Mouse (Mus musculus) midbrain, embryonic 10.5 days (tissue): ENCODE measurements around the gene Mmp7. TPM values are rescaled to one million over a fixed set of nuclear protein-coding genes. Genes with fewer than 3 reads are reported as not detected.
A peak's percentile ranks its signal among the peaks of the same experiment; 100 is the strongest.

Source experiments
- DNase-seq: peaks from one replicate; pipeline ENCODE4 v3.0.0-alpha.2; 2017; ENCODE audit warnings: low spot score
- H3K27ac ChIP-seq: fragments of 300-500 bp; sonication (generic); replicated peaks from 2 replicates; pipeline ENCODE4 v1.5.1; 2016; ENCODE audit warnings: mild to moderate bottlenecking
- H3K27me3 ChIP-seq: fragments of 300-500 bp; sonication (generic); 2 replicates; pipeline ENCODE4 v1.6.1; 2016; ENCODE audit warnings: low read depth, mild to moderate bottlenecking; ENCODE audit not compliant: poor library complexity, severe bottlenecking
- H3K36me3 ChIP-seq: fragments of 300-500 bp; sonication (generic); 2 replicates; pipeline ENCODE4 v1.6.1; 2016; ENCODE audit warnings: mild to moderate bottlenecking, moderate library complexity
- H3K4me1 ChIP-seq: fragments of 300-500 bp; sonication (generic); 2 replicates; pipeline ENCODE4 v1.6.1; 2016
- H3K4me3 ChIP-seq: fragments of 300-500 bp; sonication (generic); 2 replicates; pipeline ENCODE4 v1.5.1; 2016; ENCODE audit warnings: mild to moderate bottlenecking, moderate library complexity
- H3K9me3 ChIP-seq: fragments of 300-500 bp; sonication (generic); replicated peaks from 2 replicates; pipeline ENCODE4 v1.6.1; 2016; ENCODE audit warnings: mild to moderate bottlenecking
- WGBS: fragments of 180-500 bp; shearing (Covaris S2); methylation state at CpG from one replicate; pipeline ENCODE4 v1.1.7; 2016; 5-methylcytosine and 5-hydroxymethylcytosine counted together
- polyA plus RNA-seq: library from polyadenylated mRNA; unstranded; fragments of >200 nt; fragmentation: Nextera tagmentation; extraction: Ambion mirVana; gene quantifications from 2 replicates; pipeline ENCODE4 v1.2.1, GENCODE M21; 2016

Mmp7 gene
- polyA plus RNA-seq, 1 experiment from 2014 or later = not detected

GRCm38 (mm10) chr9:7689799-7690198 is 2.1 kb upstream of the Mmp7 start:
- Histone ChIP-seq H3K27ac (no peak overlapping the region), H3K4me1 (no peaks in the 10 kb centered on the region), H3K36me3 (no peaks in the 10 kb centered on the region), H3K9me3 (no peaks in the 10 kb centered on the region), H3K4me3 (no peak overlapping the region), H3K27me3 (no peaks in the 10 kb centered on the region)
- DNase-seq = no peak
- WGBS = 63% methylated on average over 6 of the region's 6 CpGs

- H3K27me3 ChIP-seq = no peaks in the 10 kb centered on the region
- H3K9me3 ChIP-seq = no peaks in the 10 kb centered on the region
- DNase-seq = no peak
- H3K4me1 ChIP-seq = no peaks in the 10 kb centered on the region
- H3K27ac ChIP-seq = no peak overlapping the region
- H3K4me3 ChIP-seq = no peak overlapping the region
- 74% methylated on average over 3 of the region's 3 CpGs for WGBS
- no peaks in the 10 kb centered on the region for H3K36me3 ChIP-seq
These were observed 2.1 kb downstream of the Mmp7 start for GRCm38 (mm10) chr9:7693961-7694360.

GRCm38 (mm10) chr9:7695646-7696045 is 3.8 kb downstream of the Mmp7 start:
- no peak for DNase-seq
- 83% methylated on average over 3 of the region's 3 CpGs for WGBS
- H3K36me3 ChIP-seq = no peaks in the 10 kb centered on the region

GRCm38 (mm10) chr9:7708698-7709097 is 16.8 kb downstream of the Mmp7 start:
- Histone ChIP-seq H3K4me1 (no peaks in the 10 kb centered on the region), H3K4me3 (no peak overlapping the region), H3K9me3 (no peaks in the 10 kb centered on the region), H3K27me3 (no peaks in the 10 kb centered on the region), H3K27ac (no peak overlapping the region), H3K36me3 (no peaks in the 10 kb centered on the region)
- WGBS = 77% methylated on average over 6 of the region's 6 CpGs
- no peak for DNase-seq

More at GRCm38 (mm10) chr9:7695646-7696045, 3.8 kb downstream of the Mmp7 start:
- Histone ChIP-seq H3K4me3 (no peak overlapping the region), H3K9me3 (no peaks in the 10 kb centered on the region), H3K27ac (no peak overlapping the region), H3K4me1 (no peaks in the 10 kb centered on the region), H3K27me3 (no peaks in the 10 kb centered on the region)

GRCm38 (mm10) chr9:7711196-7711595 is 19.3 kb downstream of the Mmp7 start:
- no peaks in the 10 kb centered on the region for H3K27me3 ChIP-seq
- H3K36me3 ChIP-seq = no peaks in the 10 kb centered on the region
- no peak for DNase-seq
- H3K4me3 ChIP-seq = no peak overlapping the region
- H3K27ac ChIP-seq = no peak overlapping the region
- H3K9me3 ChIP-seq = no peaks in the 10 kb centered on the region
- no peaks in the 10 kb centered on the region for H3K4me1 ChIP-seq
- 74% methylated on average over 4 of the region's 4 CpGs for WGBS

GRCm38 (mm10) chr9:7714062-7714907 is 22.4 kb downstream of the Mmp7 start:
- Histone ChIP-seq H3K27me3 (no peaks in the 10 kb centered on the region), H3K27ac (no peak overlapping the region), H3K9me3 (no peaks in the 10 kb centered on the region), H3K4me3 (no peak overlapping the region), H3K36me3 (no peaks in the 10 kb centered on the region), H3K4me1 (no peaks in the 10 kb centered on the region)
- DNase-seq = peak; percentile 27
- 48% methylated on average over 4 of the region's 4 CpGs for WGBS

GRCm38 (mm10) chr9:7714908-7715175 is 23.0 kb downstream of the Mmp7 start:
- WGBS = 88% methylated on average over 2 of the region's 2 CpGs
- no peak overlapping the region for H3K4me3 ChIP-seq
- no peaks in the 10 kb centered on the region for H3K27me3 ChIP-seq
- no peak for DNase-seq
- H3K36me3 ChIP-seq = no peaks in the 10 kb centered on the region
- no peaks in the 10 kb centered on the region for H3K4me1 ChIP-seq
- no peaks in the 10 kb centered on the region for H3K9me3 ChIP-seq
- no peak overlapping the region for H3K27ac ChIP-seq

GRCm38 (mm10) chr9:7721543-7721942 is 29.7 kb downstream of the Mmp7 start:
- 93% methylated on average over 1 of the region's 1 CpGs for WGBS
- no peaks in the 10 kb centered on the region for H3K36me3 ChIP-seq
- H3K27me3 ChIP-seq = no peaks in the 10 kb centered on the region
- H3K27ac ChIP-seq = no peak overlapping the region
- no peak for DNase-seq
- no peak overlapping the region for H3K4me3 ChIP-seq
- no peaks in the 10 kb centered on the region for H3K4me1 ChIP-seq
- no peaks in the 10 kb centered on the region for H3K9me3 ChIP-seq

GRCm38 (mm10) chr9:7728997-7729396 is 37.1 kb downstream of the Mmp7 start:
- Histone ChIP-seq H3K36me3 (no peaks in the 10 kb centered on the region), H3K27me3 (no peaks in the 10 kb centered on the region), H3K4me1 (no peaks in the 10 kb centered on the region), H3K4me3 (no peak overlapping the region), H3K9me3 (no peaks in the 10 kb centered on the region), H3K27ac (no peak overlapping the region)
- WGBS = 88% methylated on average over 4 of the region's 4 CpGs
- no peak for DNase-seq

GRCm38 (mm10) chr9:7742696-7743095 is 50.8 kb downstream of the Mmp7 start:
- no peak for DNase-seq
- Histone ChIP-seq H3K4me3 (no peak overlapping the region), H3K27me3 (no peaks in the 10 kb centered on the region), H3K36me3 (no peaks in the 10 kb centered on the region), H3K9me3 (no peaks in the 10 kb centered on the region; the same call in 1 of the 2 replicates), H3K27ac (no peak overlapping the region), H3K4me1 (no peaks in the 10 kb centered on the region)
- WGBS = 96% methylated on average over 1 of the region's 1 CpGs

- Histone ChIP-seq H3K27ac (no peak overlapping the region), H3K4me3 (no peak overlapping the region), H3K27me3 (no peaks in the 10 kb centered on the region), H3K9me3 (no peaks in the 10 kb centered on the region; the same call in 1 of the 2 replicates), H3K4me1 (no peaks in the 10 kb centered on the region), H3K36me3 (no peaks in the 10 kb centered on the region)
- DNase-seq = no peak
- whole genome bisulfite sequencing = 80% methylated on average over 1 of the region's 1 CpGs
These were observed 52.3 kb downstream of the Mmp7 start for GRCm38 (mm10) chr9:7744156-7744555.

- no peaks in the 10 kb centered on the region for H3K36me3 ChIP-seq
- no peaks in the 10 kb centered on the region for H3K9me3 ChIP-seq
- no peak for DNase-seq
- no peaks in the 10 kb centered on the region for H3K27me3 ChIP-seq
- 92% methylated on average over 3 of the region's 3 CpGs for WGBS
- no peaks in the 10 kb centered on the region for H3K4me1 ChIP-seq
- no peak overlapping the region for H3K4me3 ChIP-seq
- H3K27ac ChIP-seq = no peak overlapping the region
These were observed 57.0 kb downstream of the Mmp7 start for GRCm38 (mm10) chr9:7748881-7749280.
